ENCODE assay signal across 8 mouse cellular contexts in genomic region chr15:83563857-83564651, GRCm38 (mm10). TPM values are rescaled to one million over a fixed set of nuclear protein-coding genes. Genes with fewer than 3 reads are reported as not detected.
DNase-seq lines count a peak whose midpoint lies in the region; ATAC-seq and TF ChIP-seq lines count a peak whose summit lies in the region.

No protein-coding gene starts in this region.

- no peak for TF ChIP-seq EP300 in MEL (IDR thresholded peaks at IDR 0.05; ENCODE audit: low read depth in 1 of 2, low read length in 2 of 2)

- TF ChIP-seq RAD21 in MEL (IDR thresholded peaks at IDR 0.05; ENCODE audit: low read depth, low read length): no peak

- H3K9ac ChIP-seq in MEL (ENCODE audit: control insufficient read depth, low read depth, low read length, poor library complexity, severe bottlenecking): peak overlapping the region; percentile 74
- H3K9ac ChIP-seq in lung, embryonic 15.5 days: peak overlapping the region; percentile 60

- H3K4me3 ChIP-seq in MEL (ENCODE audit: control insufficient read depth in 1 of 2, insufficient read depth in 1 of 2, low read depth in 2 of 2, low read length in 2 of 2): peak overlapping the region; percentile 72 to 95
- peak overlapping the region; percentile 59 for H3K4me3 ChIP-seq in lung, embryonic 15.5 days

- peak; percentile 74 for DNase-seq in MEL (ENCODE audit: low read depth, low spot score)
- DNase-seq in c-Kit-negative CD71-positive TER-119-positive erythroid progenitor cells, embryonic 14.5 days (ENCODE audit: low read depth, low spot score): peak; percentile 66
- DNase-seq in heart, adult 11 months: peak; percentile 97
- peak; percentile 65 for DNase-seq in kidney, adult 11 months
- peak; percentile 38 for DNase-seq in ovary, postnatal 14 days (ENCODE audit: low spot score)
- DNase-seq in right cerebral cortex, postnatal 14 days: no peak
- DNase-seq in layer of hippocampus, adult 8-10 months (ENCODE audit: low spot score in 2 of 2): no peak

- TF ChIP-seq POLR2A in MEL (IDR thresholded peaks at IDR 0.05; ENCODE audit: control insufficient read depth in 1 of 2, insufficient read depth in 1 of 2, low read depth in 1 of 2, low read length in 2 of 2, poor library complexity in 1 of 2): peak in 1 of 2 experiments; percentile 50; a peak in 2 of 4 replicates

- H3K79me2 ChIP-seq in MEL (ENCODE audit: control insufficient read depth, insufficient read depth, low read length, poor library complexity): peaks cover 2% of the 10 kb centered on the region; the same call in 1 of the 2 replicates

- H3K36me3 ChIP-seq in MEL (ENCODE audit: control insufficient read depth in 1 of 2, insufficient read depth in 2 of 2, low read length in 2 of 2): peaks cover 0 to 13% of the 10 kb centered on the region in 2 experiments; a peak in 2 of 4 replicates
- H3K36me3 ChIP-seq in lung, embryonic 15.5 days: no peaks in the 10 kb centered on the region

- TF ChIP-seq CTCF in MEL (IDR thresholded peaks at IDR 0.05 in 2 of 3, conservative IDR thresholded peaks at IDR 0.05 in 1 of 3; ENCODE audit: control insufficient read depth in 1 of 3, insufficient read depth in 1 of 3, low read depth in 2 of 3, low read length in 3 of 3, poor library complexity in 1 of 3, severe bottlenecking in 1 of 3): no peak

- H3K4me2 ChIP-seq in lung, embryonic 15.5 days: peak overlapping the region; percentile 98

- WGBS in lung, embryonic 15.5 days: 2% methylated on average over 27 of the region's 27 CpGs

- 0 out of 2 replicates have a peak, but pooled peaks have one; percentile 33 for ATAC-seq in lung, embryonic 15.5 days (ENCODE audit: borderline replicate concordance, extremely low read depth, low FRiP score, low TSS enrichment)

- H3K4me1 ChIP-seq in MEL (ENCODE audit: control insufficient read depth in 1 of 2, insufficient read depth in 2 of 2, low read length in 2 of 2): peaks cover 9 to 31% of the 10 kb centered on the region in 2 experiments
- H3K4me1 ChIP-seq in lung, embryonic 15.5 days: peaks cover 16% of the 10 kb centered on the region

- no peaks in the 10 kb centered on the region for H3K9me3 ChIP-seq in MEL (replicated peaks; ENCODE audit: insufficient read depth, low read length)
- H3K9me3 ChIP-seq in lung, embryonic 15.5 days: no peaks in the 10 kb centered on the region

- peak overlapping the region; percentile 58 for H3K27ac ChIP-seq in MEL (ENCODE audit: control insufficient read depth, low read depth, low read length)
- peak overlapping the region; percentile 71 for H3K27ac ChIP-seq in lung, embryonic 15.5 days

- no peaks in the 10 kb centered on the region for H3K27me3 ChIP-seq in MEL (ENCODE audit: control insufficient read depth in 1 of 2, insufficient read depth in 2 of 2, low read length in 2 of 2)
- H3K27me3 ChIP-seq in lung, embryonic 15.5 days: no peaks in the 10 kb centered on the region

TF ChIP-seq in MEL, 35 proteins besides CTCF, POLR2A, EP300 and RAD21:
- TF ChIP-seq SIN3A (IDR thresholded peaks at IDR 0.05; ENCODE audit: low read length) (peak; percentile 82), CHD1 (IDR thresholded peaks at IDR 0.05; ENCODE audit: low read depth, low read length) (0 out of 2 replicates have a peak, but pooled peaks have one; percentile 69), ZC3H11A (IDR thresholded peaks at IDR 0.05; ENCODE audit: low read depth, low read length) (no peak), MYC (IDR thresholded peaks at IDR 0.05; ENCODE audit: low read depth, low read length) (0 out of 2 replicates have a peak, but pooled peaks have one; percentile 56), TCF12 (IDR thresholded peaks at IDR 0.05; ENCODE audit: low read depth, low read length) (0 out of 2 replicates have a peak, but pooled peaks have one; percentile 2), MAX (IDR thresholded peaks at IDR 0.05; ENCODE audit: low read length) (peak; percentile 45; the same call in 1 of the 2 replicates), MXI1 (IDR thresholded peaks at IDR 0.05; ENCODE audit: low read depth, low read length) (no peak; the same call in 1 of the 2 replicates), ELF1 (IDR thresholded peaks at IDR 0.05; ENCODE audit: low read depth, low read length) (no peak), ETS1 (IDR thresholded peaks at IDR 0.05; ENCODE audit: low read depth, low read length) (no peak), NELFE (IDR thresholded peaks at IDR 0.05; ENCODE audit: low read depth, low read length) (no peak), MYB (IDR thresholded peaks at IDR 0.05; ENCODE audit: low read depth, low read length) (no peak), JUND (IDR thresholded peaks at IDR 0.05; ENCODE audit: low read depth, low read length) (no peak), HCFC1 (IDR thresholded peaks at IDR 0.05; ENCODE audit: low read depth, low read length) (peak; percentile 59; the same call in 1 of the 2 replicates)

RNA-seq across cellular contexts. Expression of gene Mcat, which starts 0.5 kb away (rescaled TPM):
- total RNA-seq in MEL (2012; rRNA removed): 32.6 and 35.9 TPM in 2 replicates
- 10 to 100 TPM in 1 of 2 experiments, not detected in 1; 28.8 TPM for polyA plus RNA-seq in MEL (2012; ENCODE audit: insufficient read depth in 1 of 2, insufficient read length in 2 of 2, low read depth in 1 of 2, low replicate concordance in 2 of 2, missing spikeins in 1 of 2)
- 34.3 and 34.7 TPM in 2 replicates for polyA plus RNA-seq in lung, embryonic 15.5 days (2015; fragmentation: Nextera tagmentation; extraction: Ambion mirVana)
- 10 to 100 TPM; 24.6 to 28.3 (median 26.9) TPM for total RNA-seq in layer of hippocampus, adult 8-10 months (2022)

RNA-seq across cellular contexts. Expression of gene Tspo, which starts 0.7 kb away (rescaled TPM):
- total RNA-seq in MEL (2012; rRNA removed): 61.3 and 80.0 TPM in 2 replicates
- 10 to 100 TPM in 1 of 2 experiments, not detected in 1; 66.5 TPM for polyA plus RNA-seq in MEL (2012; ENCODE audit: insufficient read depth in 1 of 2, insufficient read length in 2 of 2, low read depth in 1 of 2, low replicate concordance in 2 of 2, missing spikeins in 1 of 2)
- 99.8 and 105 TPM in 2 replicates for polyA plus RNA-seq in lung, embryonic 15.5 days (2015; fragmentation: Nextera tagmentation; extraction: Ambion mirVana)
- 10 to 100 TPM in 2 of 4 experiments, 1 to 10 TPM in 2; 7.0 to 23.0 (median 12.5) TPM for total RNA-seq in layer of hippocampus, adult 8-10 months (2022)

RNA-seq across cellular contexts. Expression of gene Ttll12, which starts 30.9 kb away (rescaled TPM):
- total RNA-seq in MEL (2012; rRNA removed): 41.9 and 43.9 TPM in 2 replicates
- polyA plus RNA-seq in MEL (2012; ENCODE audit: insufficient read depth in 1 of 2, insufficient read length in 2 of 2, low read depth in 1 of 2, low replicate concordance in 2 of 2, missing spikeins in 1 of 2): 10 to 100 TPM in 1 of 2 experiments, not detected in 1; 76.5 TPM
- polyA plus RNA-seq in lung, embryonic 15.5 days (2015; fragmentation: Nextera tagmentation; extraction: Ambion mirVana): 33.3 and 34.0 TPM in 2 replicates
- 10 to 100 TPM in 3 of 4 experiments, 1 to 10 TPM in 1; 9.5 to 13.3 (median 11.7) TPM for total RNA-seq in layer of hippocampus, adult 8-10 months (2022)

RNA-seq across cellular contexts. Expression of gene Bik, which starts 37.4 kb away (rescaled TPM):
- 5.1 and 7.6 TPM in 2 replicates for total RNA-seq in MEL (2012; rRNA removed)
- polyA plus RNA-seq in MEL (2012; ENCODE audit: insufficient read depth in 1 of 2, insufficient read length in 2 of 2, low read depth in 1 of 2, low replicate concordance in 2 of 2, missing spikeins in 1 of 2): 10 to 100 TPM in 1 of 2 experiments, not detected in 1; 10.2 TPM
- 15.2 and 16.1 TPM in 2 replicates for polyA plus RNA-seq in lung, embryonic 15.5 days (2015; fragmentation: Nextera tagmentation; extraction: Ambion mirVana)
- total RNA-seq in layer of hippocampus, adult 8-10 months (2022): under 1 TPM in 3 of 4 experiments, not detected in 1; 0.40 to 0.66 (median 0.47) TPM

RNA-seq across cellular contexts. Expression of gene Ttll1, which starts 53.4 kb away (rescaled TPM):
- 3.4 and 4.4 TPM in 2 replicates for total RNA-seq in MEL (2012; rRNA removed)
- 10 to 100 TPM in 1 of 2 experiments, not detected in 1; 14.1 TPM for polyA plus RNA-seq in MEL (2012; ENCODE audit: insufficient read depth in 1 of 2, insufficient read length in 2 of 2, low read depth in 1 of 2, low replicate concordance in 2 of 2, missing spikeins in 1 of 2)
- polyA plus RNA-seq in lung, embryonic 15.5 days (2015; fragmentation: Nextera tagmentation; extraction: Ambion mirVana): 21.0 and 23.1 TPM in 2 replicates
- total RNA-seq in layer of hippocampus, adult 8-10 months (2022): 10 to 100 TPM; 32.0 to 40.0 (median 36.2) TPM

Comparison
In these comparisons a context has a peak if more than half of its experiments do, and no peak if none do; other contexts are left out.
1. DNase-seq: peak in MEL (single experiment), c-Kit-negative CD71-positive TER-119-positive erythroid progenitor cells, embryonic 14.5 days (single experiment), heart, adult 11 months (single experiment), kidney, adult 11 months (single experiment) and ovary, postnatal 14 days (single experiment); none in right cerebral cortex, postnatal 14 days (single experiment) and layer of hippocampus, adult 8-10 months (0 of 2).